Mouse (Mus musculus): ENCODE results near the gene Tsku. TPM values are rescaled to one million over a fixed set of nuclear protein-coding genes. Genes with fewer than 3 reads are reported as not detected.

Gene Tsku
- 1 to 10 TPM; 1.1 to 1.7 TPM for total RNA-seq (2021)
- long read RNA-seq, experiment 1 = 0 reads
- long read RNA-seq, experiment 2, partial matches to known transcripts = 0 of 3 reads
- long read RNA-seq, experiment 2, other reads (novel, unspliced or antisense) = 1 of 3 reads

GRCm38 (mm10) chr7:98361063-98361652 is at the start of gene Tsku:
Tsku (minus strand) TSS chr7:98361328.
- DNase-seq (ENCODE audit: low spot score) = peak; percentile 90

- no peak for DNase-seq (ENCODE audit: low spot score)
Observed at GRCm38 (mm10) chr7:98407615-98408014, 46.5 kb upstream of the Tsku start.

- DNase-seq (ENCODE audit: low spot score) = no peak
Observed at GRCm38 (mm10) chr7:98403996-98404395, 42.9 kb upstream of the Tsku start.

GRCm38 (mm10) chr7:98402582-98403574 is 41.8 kb upstream of the Tsku start:
- no peak for DNase-seq (ENCODE audit: low spot score)

- peak; percentile 54 for DNase-seq (ENCODE audit: low spot score)
Observed at GRCm38 (mm10) chr7:98392466-98393201, 31.5 kb upstream of the Tsku start.

GRCm38 (mm10) chr7:98391351-98391936 is 30.3 kb upstream of the Tsku start:
- DNase-seq (ENCODE audit: low spot score) = peak; percentile 24

- DNase-seq (ENCODE audit: low spot score) = peak; percentile 62
Observed at GRCm38 (mm10) chr7:98390486-98390885, 29.4 kb upstream of the Tsku start.

GRCm38 (mm10) chr7:98389656-98390055 is 28.5 kb upstream of the Tsku start:
- DNase-seq (ENCODE audit: low spot score) = no peak

- DNase-seq (ENCODE audit: low spot score) = peak; percentile 64
Observed at GRCm38 (mm10) chr7:98388881-98389501, 27.9 kb upstream of the Tsku start.

GRCm38 (mm10) chr7:98387201-98387600 is 26.1 kb upstream of the Tsku start:
- no peak for DNase-seq (ENCODE audit: low spot score)

- no peak for DNase-seq (ENCODE audit: low spot score)
Observed at GRCm38 (mm10) chr7:98385168-98385567, 24.0 kb upstream of the Tsku start.

- no peak for DNase-seq (ENCODE audit: low spot score)
Observed at GRCm38 (mm10) chr7:98383337-98383736, 22.2 kb upstream of the Tsku start.

- no peak for DNase-seq (ENCODE audit: low spot score)
Observed at GRCm38 (mm10) chr7:98382784-98383183, 21.7 kb upstream of the Tsku start.

GRCm38 (mm10) chr7:98380224-98380925 is 19.2 kb upstream of the Tsku start:
- no peak for DNase-seq (ENCODE audit: low spot score)

GRCm38 (mm10) chr7:98379232-98379631 is 18.1 kb upstream of the Tsku start:
- DNase-seq (ENCODE audit: low spot score) = no peak

- DNase-seq (ENCODE audit: low spot score) = no peak
Observed at GRCm38 (mm10) chr7:98377257-98377656, 16.1 kb upstream of the Tsku start.

- no peak for DNase-seq (ENCODE audit: low spot score)
Observed at GRCm38 (mm10) chr7:98371161-98371560, 10.0 kb upstream of the Tsku start.

GRCm38 (mm10) chr7:98369762-98370369 is 8.7 kb upstream of the Tsku start:
- DNase-seq (ENCODE audit: low spot score) = no peak

GRCm38 (mm10) chr7:98361662-98362061 is 534 bp upstream of the Tsku start:
- no peak for DNase-seq (ENCODE audit: low spot score)

- DNase-seq (ENCODE audit: low spot score) = no peak
Observed at GRCm38 (mm10) chr7:98360621-98360990, 522 bp downstream of the Tsku start.
